Mouse (Mus musculus) kidney, adult 2 months (tissue): ENCODE results near the gene Blvrb. TPM values are rescaled to one million over a fixed set of nuclear protein-coding genes. Genes with fewer than 3 reads are reported as not detected.

Experiments
- DNase-seq: peaks from one replicate; pipeline ENCODE4 v3.0.0; 2021
- H3K27ac ChIP-seq: fragments of 200-500 bp; 2 replicates; pipeline ENCODE4 v1.5.1; 2012; ENCODE audit warnings: low read depth, low read length, control low read depth, inconsistent platforms; ENCODE audit not compliant: insufficient read depth
- H3K27me3 ChIP-seq: fragments of 200-500 bp; replicated peaks from 2 replicates; pipeline ENCODE4 v1.6.1; 2012; ENCODE audit warnings: mild to moderate bottlenecking, moderate library complexity, low read length, inconsistent platforms; ENCODE audit not compliant: control insufficient read depth, insufficient read depth
- H3K36me3 ChIP-seq: fragments of 200-500 bp; 2 replicates; pipeline ENCODE4 v1.6.1; 2012; ENCODE audit warnings: mild to moderate bottlenecking, moderate library complexity, low read length, inconsistent platforms; ENCODE audit not compliant: control insufficient read depth, insufficient read depth
- H3K4me1 ChIP-seq: fragments of 200-500 bp; 2 replicates; pipeline ENCODE4 v1.6.1; 2011; ENCODE audit warnings: low read length; ENCODE audit not compliant: control insufficient read depth, insufficient read depth
- H3K4me3 ChIP-seq: fragments of 200-500 bp; 2 replicates; pipeline ENCODE4 v1.5.1; 2011; ENCODE audit warnings: mild to moderate bottlenecking, low read depth, low read length, control low read depth; ENCODE audit not compliant: insufficient read depth
- CTCF ChIP-seq: fragments of 200-500 bp; conservative IDR thresholded peaks from 2 replicates; pipeline ENCODE4 v1.5.1; 2011; ENCODE audit warnings: low read depth, mild to moderate bottlenecking, control low read depth, low read length, moderate library complexity, mixed read lengths; ENCODE audit not compliant: insufficient read depth, insufficient read length
- POLR2A ChIP-seq: fragments of 200-500 bp; IDR thresholded peaks from one replicate; pipeline ENCODE4 v1.6.1; 2011; ENCODE audit warnings: low read depth, low read length, control low read depth
- WGBS: fragments of 180-500 bp; shearing (Covaris S2); methylation state at CpG from one replicate; pipeline ENCODE4 v1.1.7; 2018; 5-methylcytosine and 5-hydroxymethylcytosine counted together
- polyA plus RNA-seq: library from polyadenylated mRNA; depleted of rRNA; stranded (reverse); fragments of >200 nt; gene quantifications from 2 replicates; pipeline ENCODE4 v1.2.3, GENCODE M21; 2012

Gene Blvrb
- polyA plus RNA-seq, 1 experiment = 47.8 TPM

DNA sequence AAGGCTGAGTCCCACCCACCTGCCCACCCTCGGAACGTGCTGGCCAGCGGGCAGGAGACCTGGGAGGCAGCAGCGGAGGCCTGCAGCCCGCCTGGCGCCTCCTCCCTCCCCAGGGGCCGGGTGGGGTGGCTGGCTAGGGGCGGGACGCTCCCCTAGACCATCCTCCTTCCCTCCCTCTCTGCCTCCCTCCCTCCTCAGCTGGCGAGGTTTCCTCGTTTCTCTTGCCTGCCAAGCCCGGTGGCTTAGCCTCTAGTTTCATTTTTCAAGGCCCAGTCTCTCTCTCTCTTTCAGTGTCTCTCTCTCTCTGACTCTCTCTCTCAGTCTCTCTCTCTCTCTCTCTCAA is 33.8 kb downstream of the Blvrb start:
- DNase-seq = peak; percentile 97
- H3K4me1 ChIP-seq = peaks cover 17% of the 10 kb centered on the region

DNA sequence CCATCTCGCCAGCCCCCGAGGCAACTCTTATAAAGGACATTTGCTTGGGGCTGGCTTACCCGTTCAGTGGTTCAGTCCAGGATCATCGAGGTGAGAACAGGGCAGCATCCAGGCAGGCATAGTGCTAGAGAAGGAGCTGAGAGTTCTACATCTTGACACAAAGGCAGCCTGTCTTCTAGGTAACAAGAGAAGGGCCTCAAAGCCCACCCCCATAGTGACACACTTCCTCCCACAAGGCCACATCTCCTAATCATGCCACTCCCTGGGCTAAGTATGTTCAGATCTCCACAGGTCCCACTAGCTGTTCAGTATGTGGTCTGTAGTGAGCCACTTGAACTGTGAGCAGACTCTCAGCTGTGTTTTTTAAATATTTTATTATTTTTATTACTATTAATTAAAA is 36.1 kb downstream of the Blvrb start:
- 87% methylated on average over 4 of the region's 4 CpGs for WGBS
- no peak for TF ChIP-seq POLR2A
- no peak for TF ChIP-seq CTCF

More for the DNA sequence above, 33.8 kb downstream of the Blvrb start:
- H3K27ac ChIP-seq = peak overlapping the region; percentile 91
- peak overlapping the region; percentile 71; the same call in 1 of the 2 replicates for H3K4me3 ChIP-seq
- 0% methylated on average over 9 of the region's 12 CpGs for WGBS
- H3K36me3 ChIP-seq = no peaks in the 10 kb centered on the region
- no peaks in the 10 kb centered on the region for H3K27me3 ChIP-seq
- TF ChIP-seq CTCF (no peak), POLR2A (peak; percentile 18)

DNA sequence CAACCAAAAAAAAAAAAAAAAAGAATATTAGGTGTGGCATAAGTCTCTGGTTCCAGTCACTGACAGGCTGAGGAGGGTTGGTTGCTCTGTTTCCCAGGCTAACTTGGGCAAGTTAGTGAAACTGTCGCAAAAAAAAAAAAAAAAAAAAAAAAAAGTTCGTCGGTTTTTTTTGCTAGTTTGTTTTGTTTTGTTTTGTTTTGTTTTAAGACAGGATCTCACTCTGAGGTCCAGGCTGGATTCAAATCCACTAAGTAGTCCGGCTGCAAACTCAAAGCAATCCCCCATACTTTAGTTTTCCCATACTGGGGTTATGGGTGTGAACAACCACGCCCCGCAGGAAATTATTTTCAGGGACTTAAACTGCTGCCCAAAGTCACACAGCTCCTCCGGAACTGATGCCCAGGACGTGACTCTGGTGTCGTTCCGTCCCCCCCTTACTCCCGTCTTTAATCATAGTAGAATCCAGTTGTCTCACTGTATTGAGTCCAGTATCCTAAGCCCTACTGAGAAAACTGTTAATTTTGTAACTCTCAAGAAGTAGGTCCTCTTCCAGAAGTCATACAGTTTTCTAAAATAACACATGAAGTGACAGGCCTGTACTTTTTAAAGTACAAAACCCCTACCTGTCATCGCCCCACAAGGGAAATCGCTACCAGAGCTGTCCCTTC is 38.5 kb downstream of the Blvrb start:
- no peaks in the 10 kb centered on the region for H3K27me3 ChIP-seq
- H3K4me1 ChIP-seq = peaks cover 10% of the 10 kb centered on the region
- WGBS = 1% methylated on average over 13 of the region's 13 CpGs
- H3K4me3 ChIP-seq = peak overlapping the region; percentile 57
- TF ChIP-seq CTCF = no peak
- TF ChIP-seq POLR2A = no peak
- H3K36me3 ChIP-seq = no peaks in the 10 kb centered on the region; the same call in 1 of the 2 replicates
- peak overlapping the region; percentile 72 for H3K27ac ChIP-seq
- DNase-seq = peak; percentile 72

More for the DNA sequence above, 36.1 kb downstream of the Blvrb start:
- DNase-seq = no peak
- Histone ChIP-seq H3K36me3 (no peaks in the 10 kb centered on the region), H3K27ac (no peak overlapping the region), H3K27me3 (no peaks in the 10 kb centered on the region), H3K4me3 (no peak overlapping the region), H3K4me1 (peaks cover 14% of the 10 kb centered on the region)

DNA sequence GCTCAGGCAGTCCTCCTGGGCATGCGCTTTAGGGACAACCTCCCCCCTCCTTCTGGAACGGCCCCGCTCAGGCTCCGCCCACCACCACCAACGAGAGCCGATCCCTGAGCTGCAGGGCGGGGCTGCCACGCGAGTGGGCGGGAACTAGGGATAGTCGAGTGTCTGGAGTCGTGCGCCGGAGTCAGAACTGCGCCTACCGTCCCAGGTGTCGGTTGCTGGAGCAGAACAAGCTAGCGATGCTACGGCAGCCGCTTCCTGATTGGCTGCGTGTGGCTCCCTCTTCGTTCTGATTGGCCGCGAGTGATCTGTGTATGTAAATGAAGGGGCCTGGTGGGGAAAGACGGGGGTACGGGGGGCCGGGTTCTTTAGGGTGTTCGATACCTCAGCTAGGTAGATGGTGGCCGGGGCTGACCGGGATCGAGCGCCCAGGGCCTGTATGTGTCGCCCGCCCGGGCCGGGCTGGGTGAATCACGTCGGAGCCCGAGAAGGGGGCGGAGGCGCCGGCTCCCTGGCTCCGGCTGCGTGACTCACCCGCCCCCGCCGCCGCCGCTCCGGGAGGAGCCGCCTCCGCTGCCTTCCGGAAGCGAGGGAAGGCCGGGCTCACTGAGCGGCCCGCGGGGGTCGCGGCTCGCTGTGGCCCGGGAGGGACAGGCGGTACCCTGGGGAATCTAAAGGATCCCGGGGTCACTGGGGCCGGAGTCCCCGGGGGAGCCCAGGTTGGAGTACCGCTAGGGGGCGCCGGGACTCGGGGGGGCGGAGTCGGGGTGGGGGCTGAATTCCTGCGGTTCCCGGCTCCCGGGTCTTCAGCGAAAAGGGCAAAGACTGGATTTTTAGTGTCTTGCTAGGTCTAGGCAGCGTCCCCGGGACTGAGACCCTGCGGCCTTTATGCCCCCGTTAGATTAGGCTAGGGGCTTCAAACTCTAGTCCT is 39.3 kb downstream of the Blvrb start, which contains the start of gene Sertad1:
Gene Sertad1, plus strand, starts transcription at position 141 of the 928 bp plus-strand sequence.
- TF ChIP-seq CTCF (0 out of 2 replicates have a peak, but pooled peaks have one; percentile 18), POLR2A (peak; percentile 100)

DNA sequence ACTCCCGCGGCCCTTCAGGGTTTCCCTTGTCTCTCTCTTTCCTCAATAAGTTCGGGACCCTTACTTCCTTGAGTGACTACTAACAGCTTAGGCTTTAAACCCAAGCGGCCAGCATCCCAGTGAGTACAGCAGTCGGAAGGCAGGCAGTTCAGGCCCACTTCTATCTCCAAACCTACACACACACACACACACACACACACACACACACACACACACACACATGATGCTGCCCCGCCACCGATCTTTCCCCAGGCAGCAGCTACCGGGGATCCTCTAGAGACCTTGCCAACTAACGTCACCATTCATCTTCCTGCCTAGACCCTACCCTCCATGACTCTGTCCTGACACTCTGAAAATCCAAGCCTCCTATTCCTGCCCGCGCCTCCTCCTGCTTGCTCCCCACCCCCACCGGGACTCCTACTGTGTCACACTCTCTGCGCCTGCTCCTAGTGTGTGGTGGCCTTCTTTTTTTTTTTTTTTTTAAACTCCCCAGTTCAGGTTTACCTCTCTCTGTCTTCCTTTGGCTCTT is 40.0 kb downstream of the Blvrb start:
- WGBS = 1% methylated on average over 13 of the region's 13 CpGs
- Histone ChIP-seq H3K4me3 (peak overlapping the region; percentile 72), H3K36me3 (no peaks in the 10 kb centered on the region; the same call in 1 of the 2 replicates), H3K4me1 (peaks cover 14% of the 10 kb centered on the region), H3K27ac (peak overlapping the region; percentile 80), H3K27me3 (no peaks in the 10 kb centered on the region)
- no peak for TF ChIP-seq POLR2A
- TF ChIP-seq CTCF = no peak
- peak; percentile 82 for DNase-seq

More for the DNA sequence above, 39.3 kb downstream of the Blvrb start, which contains the start of gene Sertad1:
- H3K4me3 ChIP-seq = peak within 1 kb of the TSS; percentile 72
- 1% methylated on average over 75 of the region's 80 CpGs for WGBS
- no peaks in the 10 kb centered on the region; the same call in 1 of the 2 replicates for H3K36me3 ChIP-seq
- H3K4me1 ChIP-seq = peaks cover 14% of the 10 kb centered on the region
- H3K27me3 ChIP-seq = no peaks in the 10 kb centered on the region
- H3K27ac ChIP-seq = peak within 1 kb of the TSS; percentile 90
- peak; percentile 100 for DNase-seq

DNA sequence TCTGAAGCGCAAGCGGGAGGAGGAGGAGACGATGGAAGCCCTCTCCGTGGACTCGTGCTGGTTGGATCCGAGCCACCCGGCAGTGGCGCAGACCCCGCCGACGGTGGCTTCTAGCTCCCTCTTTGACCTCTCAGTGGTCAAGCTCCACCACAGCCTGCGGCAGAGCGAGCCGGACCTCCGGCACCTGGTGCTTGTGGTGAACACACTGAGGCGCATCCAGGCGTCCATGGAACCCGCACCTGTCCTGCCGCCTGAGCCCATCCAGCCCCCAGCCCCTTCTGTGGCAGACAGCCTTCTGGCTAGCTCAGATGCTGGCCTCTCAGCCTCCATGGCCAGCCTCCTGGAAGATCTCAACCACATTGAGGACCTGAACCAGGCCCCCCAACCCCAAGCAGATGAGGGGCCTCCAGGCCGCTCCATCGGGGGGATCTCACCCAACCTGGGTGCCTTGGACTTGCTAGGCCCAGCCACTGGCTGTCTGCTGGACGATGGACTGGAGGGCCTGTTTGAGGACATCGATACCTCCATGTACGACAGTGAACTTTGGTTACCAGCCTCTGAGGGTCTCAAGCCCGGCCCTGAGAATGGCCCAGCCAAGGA is 41.6 kb downstream of the Blvrb start:
- peaks cover 14% of the 10 kb centered on the region for H3K4me1 ChIP-seq
- TF ChIP-seq CTCF = no peak
- no peak for TF ChIP-seq POLR2A
- no peaks in the 10 kb centered on the region for H3K27me3 ChIP-seq
- no peaks in the 10 kb centered on the region; the same call in 1 of the 2 replicates for H3K36me3 ChIP-seq
- no peak for DNase-seq
- no peak overlapping the region; the same call in 1 of the 2 replicates for H3K27ac ChIP-seq
- no peak overlapping the region for H3K4me3 ChIP-seq
- WGBS = 76% methylated on average over 25 of the region's 25 CpGs

DNA sequence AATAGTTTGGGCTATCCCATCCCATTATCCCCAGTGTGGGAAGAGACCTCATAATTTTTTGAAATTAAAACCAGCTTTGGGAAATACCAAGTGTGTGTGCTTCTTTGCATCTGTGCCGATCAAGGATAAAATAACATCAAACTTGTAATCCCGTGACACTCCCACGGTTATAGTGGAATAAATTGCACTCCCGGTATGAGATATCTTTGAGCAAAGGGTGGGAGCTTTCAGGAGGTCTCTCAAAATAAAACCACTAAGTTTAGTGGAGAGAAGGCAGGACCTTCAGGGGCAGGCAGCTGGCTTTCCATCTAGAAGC is 42.4 kb downstream of the Blvrb start:
- H3K4me3 ChIP-seq = peak overlapping the region; percentile 13
- H3K36me3 ChIP-seq = no peaks in the 10 kb centered on the region; the same call in 1 of the 2 replicates
- peaks cover 14% of the 10 kb centered on the region for H3K4me1 ChIP-seq
- DNase-seq = no peak
- no peaks in the 10 kb centered on the region for H3K27me3 ChIP-seq
- 17% methylated on average over 4 of the region's 4 CpGs for WGBS
- peak overlapping the region; percentile 87 for H3K27ac ChIP-seq
- TF ChIP-seq CTCF (no peak), POLR2A (no peak)
